Mouse (Mus musculus) liver, embryonic 14.5 days (tissue): Measurements from ENCODE around the gene Cdh18.
"Not testable (repeated sequence)": the region's sequence is repeated elsewhere in the genome, so short reads cannot be mapped to it uniquely, and the experiment has no call there.

Source experiments
- CTCF ChIP-seq: IDR thresholded peaks from 2 replicates; pipeline ENCODE4 v1.5.1; 2016; ENCODE audit warnings: antibody characterized with exemption, low read depth, control low read depth
- EP300 ChIP-seq: IDR thresholded peaks from 2 replicates; pipeline ENCODE4 v1.6.1; 2016; ENCODE audit warnings: antibody characterized with exemption, low read depth

DNA sequence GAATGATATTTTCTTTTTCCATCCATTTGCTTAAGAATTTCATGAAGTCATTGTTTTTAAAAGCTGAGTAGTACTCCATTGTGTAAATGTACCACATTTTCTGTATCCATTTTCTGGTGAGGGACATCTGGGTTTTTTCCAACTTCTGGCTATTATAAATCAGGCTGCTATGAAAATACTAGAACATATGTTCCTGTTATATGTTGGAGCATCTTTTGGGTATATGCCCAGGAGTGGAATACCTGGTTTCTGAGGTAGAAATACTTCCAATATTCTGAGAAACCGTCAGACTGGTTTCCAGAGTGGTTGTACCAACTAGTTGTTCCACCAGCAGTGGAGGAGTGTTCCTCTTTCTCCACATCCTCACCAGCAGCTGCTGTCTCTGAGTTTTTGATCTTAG, 536.5 kb downstream of the Cdh18 start:
- not testable (repeated sequence) for TF ChIP-seq CTCF, EP300
